In the genomic region with DNA sequence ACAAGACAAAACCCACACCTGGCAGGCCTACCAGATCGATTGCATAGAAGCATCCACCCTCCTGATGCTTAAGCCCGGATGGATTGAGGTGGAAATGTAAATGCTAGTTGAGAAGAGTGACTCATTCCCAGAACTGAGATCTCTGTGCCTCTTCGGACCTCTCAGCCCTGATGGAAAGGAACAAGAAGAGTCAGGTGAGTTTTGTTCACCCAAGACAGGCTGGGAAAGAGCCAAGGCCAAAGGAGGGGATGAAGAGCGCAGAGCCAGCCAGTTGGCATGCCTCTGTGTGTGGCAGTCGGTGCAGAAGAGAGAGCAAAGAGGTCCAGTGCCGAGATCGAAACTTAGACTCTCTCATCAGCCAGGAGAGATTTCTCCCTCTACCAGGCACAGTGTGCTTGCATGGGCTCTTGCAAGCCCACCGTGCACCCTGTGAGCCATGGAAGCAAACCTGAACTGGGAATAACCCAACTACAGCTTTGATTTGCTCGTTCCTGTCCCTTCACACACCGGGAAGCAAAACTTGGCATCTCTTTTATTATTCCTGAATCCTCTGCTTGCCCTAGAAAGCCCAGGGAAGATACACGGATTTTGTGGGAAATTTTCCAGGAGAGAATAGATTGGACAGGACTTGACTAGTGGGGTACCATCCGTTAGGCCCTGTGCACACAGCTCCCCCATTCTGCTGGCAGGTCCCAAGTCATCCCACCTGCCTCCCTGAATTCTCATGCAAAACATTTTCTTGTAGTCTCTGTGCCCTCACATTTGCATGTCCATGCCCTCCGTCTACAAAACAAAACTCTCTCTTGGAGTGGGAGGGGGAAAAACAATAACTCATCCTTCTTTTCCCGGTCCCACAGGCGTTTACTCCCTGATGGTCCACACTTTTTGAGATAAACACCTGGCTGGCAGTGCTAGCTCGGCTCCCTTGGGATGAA, we compare ENCODE assay signal across 13 mouse cellular contexts.
DNase-seq lines count a peak whose midpoint lies in the region; ATAC-seq lines count a peak whose summit lies in the region.
"Had no signal": no experiment of that assay in that cellular context is flagged by ENCODE, and none has a peak within 500 bp of the region (broad histone marks: within the 10 kb centered on the region; RNA-seq: fewer than 3 reads in every experiment).

No protein-coding gene starts in this region.

- 0 out of 2 replicates have a peak, but pooled peaks cover 2% of the 10 kb centered on the region for H3K27me3 ChIP-seq in hindbrain, embryonic 11.5 days (ENCODE audit: control insufficient read depth, insufficient read depth, low read length)
- H3K27me3 ChIP-seq: intestine, embryonic 15.5 days had no signal

- ATAC-seq in cerebellum, adult (ENCODE audit: insufficient number of reproducible peaks, low FRiP score, low TSS enrichment), result peak; percentile 45; the same call in 1 of the 2 replicates
- ATAC-seq in hindbrain, embryonic 11.5 days (ENCODE audit: low FRiP score), result no peak
- ATAC-seq: activated CD4-positive, CD25-positive, alpha-beta regulatory T cell, adult 4 months; intestine, embryonic 15.5 days had no signal

- intact Hi-C loops in left cerebral cortex, postnatal 4 days (cut with DNase I), result no loop called here
- intact Hi-C loops in gastrocnemius, postnatal 14 days (cut with DNase I; ENCODE audit: low total_unique reads), result no loop called here

- DNase-seq in cerebellum, postnatal 4 days (ENCODE audit: low spot score in 2 of 2), result no peak
- DNase-seq in left cerebral cortex, postnatal 4 days, result peak; percentile 45
- DNase-seq in left cerebral cortex, adult 18-20 months (ENCODE audit: low spot score in 2 of 2), result no peak
- peak; percentile 50 for DNase-seq in cerebellum, adult 8-10 months
- peak; percentile 64 for DNase-seq in lung, postnatal 25 days (ENCODE audit: low spot score)
- DNase-seq in gastrocnemius, postnatal 14 days, result no peak
- DNase-seq in hindbrain, embryonic 11.5 days (ENCODE audit: low spot score), result no peak

- no peaks in the 10 kb centered on the region for H3K9me3 ChIP-seq in hindbrain, embryonic 11.5 days (ENCODE audit: control insufficient read depth, low read length)
- H3K9me3 ChIP-seq: intestine, embryonic 15.5 days had no signal

- H3K36me3 ChIP-seq in hindbrain, embryonic 11.5 days (ENCODE audit: control insufficient read depth, insufficient read depth, low read length), result no peaks in the 10 kb centered on the region
- H3K36me3 ChIP-seq: intestine, embryonic 15.5 days had no signal

- H3K4me1 ChIP-seq in hindbrain, embryonic 11.5 days (replicated peaks; ENCODE audit: control insufficient read depth, insufficient read depth, low read length), result peaks cover 14% of the 10 kb centered on the region

- no peak overlapping the region for H3K4me3 ChIP-seq in hindbrain, embryonic 11.5 days (ENCODE audit: low read depth, low read length)
- H3K4me3 ChIP-seq: intestine, embryonic 15.5 days had no signal

- 29% methylated on average over 16 of the region's 16 CpGs for WGBS in hindbrain, embryonic 11.5 days

- H3K9ac ChIP-seq in hindbrain, embryonic 11.5 days (ENCODE audit: low read depth, low read length), result no peak overlapping the region
- H3K9ac ChIP-seq: intestine, embryonic 15.5 days had no signal

- no peak overlapping the region for H3K4me2 ChIP-seq in hindbrain, embryonic 11.5 days (replicated peaks; ENCODE audit: low read depth, low read length)
- H3K4me2 ChIP-seq: intestine, embryonic 15.5 days; liver, embryonic 11.5 days had no signal

- H3K27ac ChIP-seq in hindbrain, embryonic 11.5 days (ENCODE audit: low read depth, low read length), result no peak overlapping the region
- H3K27ac ChIP-seq: intestine, embryonic 15.5 days; kidney, postnatal 0 days; macrophage had no signal

Comparison
In these comparisons a context has a peak if more than half of its experiments do, and no peak if none do; other contexts are left out.
1. DNase-seq: peak in left cerebral cortex, postnatal 4 days (single experiment), cerebellum, adult 8-10 months (single experiment) and lung, postnatal 25 days (single experiment); none in cerebellum, postnatal 4 days (0 of 2), left cerebral cortex, adult 18-20 months (0 of 2), gastrocnemius, postnatal 14 days (single experiment) and hindbrain, embryonic 11.5 days (single experiment).